Mouse (Mus musculus) MEL (cell line): ENCODE measurements around the gene Zfp513.

Experiments used
- CHD1 ChIP-seq: IDR thresholded peaks from 2 replicates; pipeline ENCODE4 v1.6.1; 2012; ENCODE audit warnings: low read depth, mild to moderate bottlenecking, inconsistent platforms, low read length, improper control_type of control experiment
- CHD2 ChIP-seq: IDR thresholded peaks from 2 replicates; pipeline ENCODE4 v1.6.1; 2011; ENCODE audit warnings: low read length, improper control_type of control experiment
- CTCF ChIP-seq, 3 experiments: IDR thresholded peaks in 2 of 3; conservative IDR thresholded peaks in 1 of 3; 2 replicates each; pipeline ENCODE4 v1.5.1; 2011 to 2012; ENCODE audit warnings: low read length in 3 of 3, low read depth in 2 of 3, mild to moderate bottlenecking in 2 of 3, improper control_type of control experiment in 1 of 3, inconsistent platforms in 1 of 3, mixed read lengths in 1 of 3, moderate library complexity in 1 of 3; ENCODE audit not compliant: control insufficient read depth in 1 of 3, insufficient read depth in 1 of 3, poor library complexity in 1 of 3, severe bottlenecking in 1 of 3
- ELF1 ChIP-seq: IDR thresholded peaks from 2 replicates; pipeline ENCODE4 v1.6.1; 2014; ENCODE audit warnings: low read depth, mild to moderate bottlenecking, inconsistent platforms, low read length, improper control_type of control experiment, moderate library complexity
- EP300 ChIP-seq, 2 experiments: IDR thresholded peaks; 2 replicates each; pipeline ENCODE4 v1.6.1; 2011; ENCODE audit warnings: improper control_type of control experiment in 2 of 2, low read length in 2 of 2, low read depth in 1 of 2, mild to moderate bottlenecking in 1 of 2
- MAX ChIP-seq: IDR thresholded peaks from 2 replicates; pipeline ENCODE4 v1.6.1; 2011; ENCODE audit warnings: low read length, improper control_type of control experiment
- NRF1 ChIP-seq: IDR thresholded peaks from 2 replicates; pipeline ENCODE4 v1.6.1; 2014; ENCODE audit warnings: low read depth, mild to moderate bottlenecking, inconsistent platforms, low read length, improper control_type of control experiment, moderate library complexity; ENCODE audit not compliant: poor library complexity, insufficient read depth, severe bottlenecking
- POLR2A ChIP-seq, 2 experiments: IDR thresholded peaks; 2 replicates each; pipeline ENCODE4 v1.6.1; 2011 to 2012; ENCODE audit warnings: low read length in 2 of 2, mild to moderate bottlenecking in 2 of 2, control low read depth in 1 of 2, improper control_type of control experiment in 1 of 2, low read depth in 1 of 2, moderate library complexity in 1 of 2; ENCODE audit not compliant: control insufficient read depth in 1 of 2, insufficient read depth in 1 of 2, poor library complexity in 1 of 2
- POLR2AphosphoS5 ChIP-seq: IDR thresholded peaks from 2 replicates; pipeline ENCODE4 v1.6.1; 2012; ENCODE audit warnings: low read depth, borderline replicate concordance, mild to moderate bottlenecking, inconsistent platforms, low read length, moderate library complexity, mixed read lengths
- TAL1 ChIP-seq: IDR thresholded peaks from 2 replicates; pipeline ENCODE4 v1.6.1; 2012; ENCODE audit warnings: mild to moderate bottlenecking, inconsistent platforms, low read length, moderate library complexity, mixed read lengths
- ZKSCAN1 ChIP-seq: IDR thresholded peaks from 2 replicates; pipeline ENCODE4 v1.6.1; 2012; ENCODE audit warnings: low read depth, mild to moderate bottlenecking, inconsistent platforms, low read length, improper control_type of control experiment, moderate library complexity
- ZMIZ1 ChIP-seq: IDR thresholded peaks from 2 replicates; pipeline ENCODE4 v1.6.1; 2012; ENCODE audit warnings: low read depth, mild to moderate bottlenecking, inconsistent platforms, low read length, improper control_type of control experiment, moderate library complexity
- ZNF384 ChIP-seq: IDR thresholded peaks from 2 replicates; pipeline ENCODE4 v1.6.1; 2012; ENCODE audit warnings: low read depth, mild to moderate bottlenecking, inconsistent platforms, low read length, improper control_type of control experiment

- no peak for TF ChIP-seq CTCF (IDR thresholded peaks at IDR 0.05 in 2 of 3, conservative IDR thresholded peaks at IDR 0.05 in 1 of 3; ENCODE audit: control insufficient read depth in 1 of 3, insufficient read depth in 1 of 3, low read depth in 2 of 3, low read length in 3 of 3, poor library complexity in 1 of 3, severe bottlenecking in 1 of 3)
- TF ChIP-seq NRF1: no peak
- TF ChIP-seq POLR2A (IDR thresholded peaks at IDR 0.05; ENCODE audit: control insufficient read depth in 1 of 2, insufficient read depth in 1 of 2, low read depth in 1 of 2, low read length in 2 of 2, poor library complexity in 1 of 2): no peak
- no peak for TF ChIP-seq ELF1
- no peak for TF ChIP-seq POLR2AphosphoS5
- TF ChIP-seq CHD1: no peak
- TF ChIP-seq EP300 (IDR thresholded peaks at IDR 0.05; ENCODE audit: low read depth in 1 of 2, low read length in 2 of 2): no peak
- no peak for TF ChIP-seq TAL1
- no peak for TF ChIP-seq CHD2
- no peak for TF ChIP-seq ZKSCAN1
- no peak for TF ChIP-seq ZMIZ1
- no peak for TF ChIP-seq ZNF384
- no peak for TF ChIP-seq MAX
These were observed 6.4 kb downstream of the Zfp513 start for GRCm38 (mm10) chr5:31195671-31196070.
